Mouse (Mus musculus): ENCODE measurements around the gene Mmachc.

GRCm38 (mm10) chr4:116731077-116731476 lies 22.9 kb upstream of the Mmachc start:
- TF ChIP-seq POLR2A (IDR thresholded peaks at IDR 0.05; ENCODE audit: borderline replicate concordance, extremely low read depth, insufficient read depth, insufficient read length, poor library complexity, severe bottlenecking) (no peak), CTCF (IDR thresholded peaks at IDR 0.05; ENCODE audit: borderline replicate concordance, extremely low read depth, insufficient read depth, insufficient read length) (no peak)

Measured in brain, embryonic 14.5 days (tissue).